Mouse (Mus musculus) olfactory bulb, adult 2 months (tissue): ENCODE results near the gene Aco2.

Experiments used
- CTCF ChIP-seq: fragments of 200-500 bp; IDR thresholded peaks from 2 replicates; pipeline ENCODE4 v1.5.1; 2012; ENCODE audit warnings: low read depth, mild to moderate bottlenecking, low read length, moderate library complexity; ENCODE audit not compliant: insufficient read depth
- POLR2A ChIP-seq: fragments of 200-500 bp; IDR thresholded peaks from 2 replicates; pipeline ENCODE4 v1.6.1; 2012; ENCODE audit warnings: mild to moderate bottlenecking, low read depth, low read length, moderate library complexity; ENCODE audit not compliant: insufficient read depth

DNA sequence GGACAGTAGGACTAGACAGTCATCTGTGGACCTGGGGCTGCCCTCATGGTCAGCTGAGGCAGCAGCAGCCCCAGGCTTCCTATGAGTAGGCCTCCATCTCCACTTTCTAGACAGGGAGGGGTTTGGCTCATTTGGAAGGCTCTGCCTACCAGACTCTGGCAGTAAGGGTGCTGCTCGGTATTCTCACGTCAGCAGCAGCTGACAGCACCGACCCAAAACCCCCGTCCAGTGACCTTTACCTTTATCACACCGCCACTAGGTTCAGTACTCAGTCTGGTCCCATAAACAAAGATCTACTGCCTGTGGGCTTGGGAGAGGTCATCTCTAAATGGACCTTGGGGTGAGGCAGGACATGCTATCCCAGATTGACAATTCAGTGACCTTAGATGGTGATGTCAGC is 43.6 kb downstream of the Aco2 start:
- TF ChIP-seq CTCF (no peak), POLR2A (no peak)
